Mouse (Mus musculus) inflammation-experienced regulatory T-cells, adult 6 months (primary cell): ENCODE data around the gene 5330417H12Rik. TPM values are rescaled to one million over a fixed set of nuclear protein-coding genes. Genes with fewer than 3 reads are reported as not detected.

Source experiments
- ATAC-seq: one replicate; pipeline ENCODE4 v1.8.0; 2017
- polyA plus RNA-seq, 3 experiments: library from polyadenylated mRNA; unstranded; fragments of 100-300 nt; shearing (Covaris generic); gene quantifications; one replicate each; pipeline ENCODE4 v1.2.1; 2017

5330417H12Rik gene
- polyA plus RNA-seq, 3 experiments from 2014 or later = not detected

DNA sequence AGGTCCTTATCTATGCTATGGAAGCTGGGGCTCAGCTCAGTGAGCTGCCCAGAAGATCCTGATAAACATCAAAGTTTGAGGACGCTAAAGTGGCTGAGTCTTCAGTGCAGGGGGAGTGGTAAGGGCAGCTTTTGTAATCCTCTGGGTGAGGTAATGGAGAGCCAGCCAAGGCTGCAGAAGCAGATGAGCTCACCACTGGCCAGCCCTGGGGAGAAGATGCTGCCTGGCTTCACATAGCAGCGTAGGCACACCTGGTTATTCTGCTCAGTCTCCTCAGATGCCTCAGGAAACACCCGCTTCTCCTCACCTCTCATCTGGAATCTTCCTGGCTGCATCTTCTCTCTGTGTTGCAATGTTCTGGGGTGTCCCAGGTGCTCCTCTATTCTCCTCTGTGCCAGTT is 529 bp downstream of the 5330417H12Rik start:
- no peak for ATAC-seq

DNA sequence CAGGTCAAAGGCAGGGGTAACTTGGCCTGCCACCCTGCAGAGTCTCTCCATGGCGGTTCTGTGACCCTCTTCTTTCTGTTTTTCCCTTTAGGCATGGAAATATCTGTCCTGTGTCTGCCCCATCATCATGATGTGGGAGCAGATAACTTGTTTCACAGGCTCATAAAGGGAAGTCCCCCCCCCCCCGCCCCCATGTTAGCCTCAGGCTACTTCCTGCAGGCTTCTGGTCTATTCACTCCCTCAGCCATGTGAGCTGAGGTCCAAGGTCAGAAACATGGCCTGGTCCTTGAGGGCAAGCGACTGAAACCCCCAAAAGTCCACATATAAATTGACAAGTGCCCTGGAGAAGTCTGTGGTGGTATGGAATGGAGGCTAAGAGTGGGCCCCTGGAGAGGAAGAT is 4.8 kb downstream of the 5330417H12Rik start:
- ATAC-seq = no peak

DNA sequence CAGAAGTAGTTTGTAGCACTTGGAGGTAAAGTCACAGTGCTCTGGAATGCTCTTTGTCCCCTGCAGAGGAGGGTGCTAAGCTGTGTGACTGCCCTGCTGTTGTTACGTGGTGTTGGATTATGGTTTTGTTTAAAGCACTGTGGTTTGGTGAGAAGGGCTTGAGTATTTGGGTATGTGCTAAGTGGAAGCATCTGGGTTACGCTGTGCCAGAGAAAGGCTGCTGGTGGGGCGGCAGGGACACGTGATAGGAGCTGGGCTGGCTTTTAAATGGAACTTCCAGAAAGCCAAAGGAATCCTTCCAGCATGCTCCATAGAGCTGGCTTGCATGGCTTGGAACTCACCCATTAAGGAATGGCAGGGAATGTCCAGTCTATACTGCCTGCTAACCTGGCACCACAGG is 5.7 kb downstream of the 5330417H12Rik start:
- ATAC-seq = no peak

DNA sequence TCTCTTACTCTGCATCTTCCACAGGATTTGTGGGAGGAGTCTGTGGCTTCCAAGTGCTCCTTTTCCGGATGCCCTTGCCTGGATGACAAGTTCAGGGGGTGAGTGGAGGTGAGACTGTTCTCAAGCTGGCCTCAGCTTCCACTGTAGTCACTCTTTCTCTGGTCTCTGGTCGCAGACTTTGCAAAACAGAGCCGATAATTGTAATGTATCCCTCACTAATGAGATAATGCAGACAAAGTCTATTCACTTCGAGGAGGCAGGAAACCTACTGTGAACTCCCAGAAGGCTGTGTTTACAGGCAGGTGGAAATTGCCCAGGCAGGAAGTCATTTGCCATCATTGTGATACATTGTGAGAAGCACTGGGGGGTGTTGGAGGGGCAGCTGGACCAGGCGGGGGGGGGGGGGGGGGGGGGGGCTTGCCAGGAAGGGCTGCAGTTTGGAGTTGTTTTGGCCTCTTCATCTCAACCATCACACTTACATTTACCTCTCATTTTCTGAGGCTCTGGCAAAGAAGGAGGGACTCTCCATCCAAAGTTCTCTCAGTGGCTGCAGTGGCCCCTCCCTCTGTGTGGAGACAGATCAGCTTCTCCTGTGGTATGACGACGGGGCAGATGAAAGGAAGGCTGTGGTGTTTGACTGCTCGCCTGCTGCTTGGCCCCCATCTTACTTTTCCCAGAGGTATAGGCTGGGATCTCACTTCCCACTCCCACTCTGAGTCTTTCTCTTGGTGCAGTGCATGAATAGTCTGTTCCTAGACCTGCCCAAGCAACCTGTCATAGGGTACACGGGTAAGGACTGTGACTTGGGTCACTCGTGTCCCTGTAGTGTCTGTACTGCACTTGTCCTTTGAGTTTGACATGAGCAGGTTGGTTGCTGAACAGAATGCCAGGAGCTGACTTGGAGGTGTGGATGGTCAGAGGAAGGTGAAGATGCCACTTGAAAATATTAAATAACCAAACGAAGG is 6.7 kb downstream of the 5330417H12Rik start:
- no peak for ATAC-seq

DNA sequence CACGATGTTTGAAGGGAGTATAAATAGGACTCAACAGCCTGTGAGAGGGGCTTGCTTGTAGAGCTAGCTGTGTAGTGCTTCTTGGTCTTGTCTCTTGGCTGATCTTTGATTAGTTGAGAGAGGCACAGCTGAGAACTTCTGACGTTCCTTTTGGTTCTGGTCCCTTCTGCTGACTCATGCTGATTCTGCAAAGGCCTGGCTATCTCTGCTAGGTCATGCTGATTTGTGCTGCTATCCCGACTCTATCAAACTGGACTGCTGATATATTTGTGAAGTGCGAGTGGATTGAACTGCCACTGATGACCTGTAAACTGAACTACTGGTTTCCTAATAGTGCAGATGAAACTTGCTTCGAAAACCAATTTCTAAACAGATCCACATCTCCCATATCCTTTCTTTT is 14.1 kb downstream of the 5330417H12Rik start:
- ATAC-seq = no peak

DNA sequence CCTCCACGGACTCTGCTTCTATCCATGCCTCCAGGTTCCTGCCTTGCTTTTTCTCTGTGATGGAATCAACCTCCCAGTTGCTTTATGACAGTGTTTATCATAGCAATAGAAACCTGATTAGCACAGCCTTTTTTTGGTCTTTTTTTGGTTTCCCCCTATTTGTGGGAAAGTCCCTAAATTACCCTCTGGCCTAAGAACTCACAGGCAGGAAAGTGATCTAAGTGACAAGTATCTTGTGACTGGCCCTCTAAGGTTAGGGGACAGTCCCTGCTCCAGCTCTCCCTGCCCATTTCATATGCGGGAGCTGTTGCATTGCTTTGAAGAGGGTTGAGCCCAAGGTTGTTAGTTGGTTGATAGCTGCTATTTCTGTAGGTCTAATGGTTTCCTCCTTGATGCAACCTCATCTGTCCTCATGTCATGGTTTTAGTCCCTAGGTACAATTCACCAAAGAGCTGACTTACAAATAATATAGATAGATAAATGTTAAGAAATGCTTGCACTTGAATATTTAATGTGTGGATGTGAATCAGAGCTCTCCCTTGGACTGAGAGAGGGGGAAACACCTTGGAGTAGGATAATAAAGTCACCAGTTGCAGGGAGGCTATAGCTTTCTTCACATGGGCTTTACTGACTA is 15.2 kb downstream of the 5330417H12Rik start:
- peak; percentile 77 for ATAC-seq

DNA sequence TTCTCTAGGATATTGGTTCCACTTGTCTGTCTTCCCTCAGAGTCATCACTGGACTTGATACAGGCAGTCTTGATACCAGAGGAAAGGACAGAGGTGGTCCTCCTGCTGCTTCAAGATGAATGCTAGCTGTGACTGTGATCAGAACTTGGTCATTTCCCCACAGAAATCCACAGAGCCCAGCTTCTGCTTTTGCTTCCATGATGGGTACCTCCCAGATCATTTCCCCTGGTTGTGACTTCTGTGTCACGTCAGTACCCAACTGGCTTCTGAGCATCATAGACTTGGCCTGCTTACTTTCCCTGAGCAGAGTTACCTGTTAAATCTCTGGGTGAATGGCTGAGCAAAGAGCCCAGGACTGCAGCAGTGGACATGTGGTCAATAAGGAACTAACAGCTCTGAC is 17.2 kb downstream of the 5330417H12Rik start:
- no peak for ATAC-seq

DNA sequence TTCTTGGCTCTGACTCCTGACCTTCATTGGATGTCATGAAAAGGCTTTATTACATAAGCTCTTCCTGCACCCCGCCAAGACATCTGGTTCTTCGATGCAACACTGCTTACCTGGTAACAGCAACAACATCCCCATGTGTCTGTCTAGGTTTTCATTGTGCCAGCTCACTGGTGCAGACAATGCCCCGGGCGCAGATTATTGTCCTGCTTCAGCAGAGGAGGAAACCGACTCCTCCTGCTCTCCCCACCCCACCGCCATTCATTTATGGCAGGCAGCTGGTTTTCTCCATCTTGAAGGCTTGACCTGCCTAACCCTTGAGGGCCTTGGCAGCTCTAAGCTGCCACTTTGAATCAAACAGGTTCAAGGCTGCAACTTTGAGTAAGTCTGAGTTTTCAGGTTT is 22.0 kb downstream of the 5330417H12Rik start:
- ATAC-seq = no peak

DNA sequence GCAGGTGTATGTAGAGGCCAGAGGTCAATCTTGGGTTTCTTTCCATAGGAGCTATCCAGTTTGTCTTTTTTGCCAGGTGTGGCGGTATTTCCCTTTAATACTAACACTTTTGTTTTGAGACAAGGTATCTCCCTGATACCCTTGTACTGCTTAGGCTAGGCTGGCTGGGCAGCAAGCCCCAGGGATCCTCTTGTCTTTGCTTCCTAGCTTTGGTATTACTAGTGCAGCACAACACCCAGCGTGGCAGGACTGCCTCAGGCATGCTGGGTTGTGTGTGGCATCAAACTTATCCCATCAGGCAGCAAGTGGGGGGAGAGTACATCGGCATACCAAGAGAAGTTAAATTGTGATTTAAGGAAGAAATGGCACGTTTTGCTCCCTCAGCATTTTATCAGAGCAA is 22.5 kb downstream of the 5330417H12Rik start:
- no peak for ATAC-seq

DNA sequence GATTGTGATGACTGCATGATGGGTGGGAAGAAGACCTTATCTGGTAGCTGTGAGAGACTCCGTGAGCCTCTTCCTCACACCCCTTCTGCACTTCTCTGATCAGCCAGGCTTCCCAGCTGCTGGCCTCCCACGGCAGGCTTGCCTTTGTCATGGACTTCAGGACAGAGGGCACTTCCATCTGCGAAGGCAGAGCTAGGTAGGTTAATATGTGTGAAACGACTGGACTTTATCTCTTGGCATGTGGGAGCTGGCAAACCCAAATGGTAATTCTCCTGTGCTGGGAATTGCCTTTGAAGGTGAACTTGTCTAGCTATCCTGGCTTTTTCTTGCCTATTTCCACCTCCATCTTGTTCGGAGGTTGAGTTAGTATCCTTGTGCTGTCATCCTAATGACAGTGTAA is 24.3 kb downstream of the 5330417H12Rik start:
- ATAC-seq = no peak

DNA sequence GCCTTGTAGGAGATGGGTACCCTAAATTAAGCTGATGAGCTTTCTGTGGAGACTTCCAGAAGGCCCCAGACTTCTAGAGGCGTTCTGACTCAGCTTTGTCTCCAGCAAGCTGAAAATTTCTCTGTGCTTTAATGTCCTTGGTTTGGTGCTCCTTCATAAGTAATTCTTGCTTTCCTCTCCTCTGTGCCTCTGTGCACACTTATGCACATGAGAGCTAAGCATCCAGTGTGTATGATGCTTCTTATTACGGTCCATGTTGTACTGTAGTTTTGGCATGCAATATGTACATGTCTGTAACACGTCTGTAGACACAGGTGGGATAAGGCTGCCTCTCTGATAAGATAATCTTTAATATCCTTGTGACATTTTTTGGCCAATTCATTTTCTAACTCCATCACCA is 27.0 kb downstream of the 5330417H12Rik start:
- ATAC-seq = no peak

DNA sequence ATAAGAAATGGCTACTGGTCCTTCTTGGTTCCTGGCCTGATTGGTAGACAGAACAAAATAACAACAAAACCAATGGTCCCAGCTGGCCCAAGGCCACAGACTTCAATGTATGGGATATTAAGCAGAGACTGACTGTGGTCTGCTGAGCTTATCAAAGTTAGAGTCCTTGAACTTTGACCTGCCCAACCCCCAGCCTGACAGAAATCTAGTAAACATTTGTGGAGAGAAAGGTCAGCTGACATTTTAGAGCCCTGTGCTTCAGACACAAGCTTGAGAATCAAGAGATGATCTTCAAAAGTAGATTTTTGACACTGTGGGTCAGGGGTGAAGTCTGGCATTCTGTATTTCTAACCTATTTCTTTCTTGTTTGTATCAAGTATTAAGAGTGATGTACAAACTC is 28.2 kb downstream of the 5330417H12Rik start:
- ATAC-seq = no peak

DNA sequence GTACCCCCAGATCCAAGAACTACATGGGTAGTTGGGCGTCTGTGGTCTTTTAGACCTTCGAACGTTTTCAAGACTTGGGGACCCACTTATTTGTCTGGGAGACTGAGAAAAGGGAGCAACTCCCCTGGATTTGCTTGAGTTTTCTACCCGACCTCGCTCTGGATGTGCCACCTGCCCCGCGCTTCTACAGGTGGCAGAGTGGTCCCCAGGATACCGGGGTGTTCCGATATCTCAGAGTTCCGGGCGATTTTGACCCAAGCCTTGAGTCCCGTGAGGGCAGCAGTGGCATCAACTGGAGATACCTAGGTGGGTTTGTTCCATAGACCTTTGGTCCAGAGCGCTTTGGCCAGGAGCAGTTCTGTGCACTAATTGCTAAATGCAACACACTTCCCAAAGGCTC is 29.5 kb downstream of the 5330417H12Rik start:
- no peak for ATAC-seq

DNA sequence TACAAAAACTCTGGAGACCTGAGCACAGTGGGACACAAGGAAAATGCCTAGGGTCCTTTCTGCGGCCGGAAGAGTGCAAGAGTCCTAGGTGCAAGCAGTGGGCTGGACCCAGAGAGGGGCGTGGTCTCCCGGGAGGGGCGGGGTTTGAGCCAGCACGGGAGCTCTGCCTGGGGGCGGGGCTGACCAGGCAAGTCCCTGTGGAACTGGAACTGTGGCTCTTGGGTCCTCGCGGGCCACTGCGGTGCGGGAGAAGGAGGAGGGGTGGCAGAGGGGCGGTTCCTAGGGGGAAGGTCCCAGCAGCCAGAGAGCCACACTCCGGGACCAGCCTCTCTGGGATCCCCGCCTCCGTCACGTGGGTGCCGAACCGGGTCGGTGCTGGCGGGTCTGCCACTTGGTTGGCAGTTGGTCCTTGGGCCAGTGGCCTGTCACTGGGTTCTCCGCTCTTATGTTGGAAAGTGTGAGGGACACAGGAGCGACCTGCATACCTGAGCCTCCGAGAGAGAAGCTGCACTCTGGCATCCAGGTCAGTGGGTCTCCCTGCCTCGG is 30.0 kb downstream of the 5330417H12Rik start, which contains the start of gene Ppfibp2:
TSS of gene Ppfibp2 (plus strand) at position 351 of the 546 bp plus-strand sequence.
- ATAC-seq = peak; percentile 77

DNA sequence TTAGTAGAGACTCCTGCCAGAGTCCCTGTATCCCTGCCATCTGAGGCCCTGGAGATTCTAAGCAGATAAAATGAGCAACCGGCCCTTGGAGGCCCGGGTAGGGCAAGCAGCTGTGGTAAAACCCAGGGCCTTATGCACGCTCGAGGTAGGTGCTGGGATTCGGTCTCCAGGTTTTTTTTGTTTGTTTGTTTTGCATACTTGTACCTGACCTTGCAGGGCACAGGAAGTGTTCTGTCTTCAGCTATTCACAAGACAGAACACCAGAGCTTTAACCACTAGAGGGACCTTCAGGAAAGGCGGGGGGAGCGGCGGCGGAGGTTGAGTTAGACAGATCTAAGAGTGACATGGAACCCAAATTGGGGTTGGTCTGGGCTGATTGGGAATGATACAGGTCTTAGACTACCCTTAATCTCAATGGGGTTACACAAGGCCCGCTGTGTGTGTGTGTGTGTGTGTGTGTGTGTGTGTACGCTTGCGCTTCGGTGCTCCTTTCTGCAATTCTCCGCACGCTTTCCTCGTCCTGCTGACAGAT is 30.6 kb downstream of the 5330417H12Rik start:
- ATAC-seq = peak; percentile 69

DNA sequence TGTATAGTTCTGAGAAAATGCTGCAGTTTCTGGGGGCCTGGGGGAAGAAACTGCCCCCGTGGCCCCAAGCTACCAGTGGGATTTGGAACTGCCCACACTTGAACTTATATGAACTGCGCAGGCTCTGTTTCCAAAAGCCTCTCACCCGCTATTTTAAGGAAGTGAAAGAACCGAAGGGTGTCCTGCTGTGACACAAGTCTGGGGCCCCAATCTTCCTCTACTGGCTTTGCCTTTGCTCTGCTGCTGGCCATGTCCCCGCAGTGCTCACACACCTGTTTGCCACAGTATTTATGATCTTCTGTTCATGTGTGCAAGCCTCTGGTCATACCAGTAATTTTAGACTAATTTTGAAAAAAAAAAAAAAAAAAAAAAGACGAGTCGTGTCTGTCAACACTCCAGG is 31.1 kb downstream of the 5330417H12Rik start:
- peak; percentile 9 for ATAC-seq

DNA sequence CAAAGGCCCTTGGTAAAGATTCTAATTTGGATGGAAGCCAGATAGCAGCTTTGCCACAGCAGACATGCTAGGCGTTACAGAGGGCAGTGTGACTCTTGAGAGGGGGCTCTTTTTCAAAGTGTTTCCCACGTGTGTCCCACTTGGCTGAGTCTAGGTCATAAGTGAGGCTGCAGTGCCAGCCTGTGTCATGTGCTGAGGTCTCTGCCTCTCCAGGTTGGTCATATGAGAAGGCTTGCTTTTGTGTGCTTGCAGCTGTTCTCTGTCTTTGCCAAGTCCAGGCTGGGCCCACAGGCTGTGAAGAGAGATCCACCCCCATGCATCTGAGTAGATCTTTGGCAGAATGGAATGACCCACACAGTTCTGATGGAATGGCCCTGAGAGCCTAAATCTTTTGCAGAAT is 32.3 kb downstream of the 5330417H12Rik start:
- no peak for ATAC-seq

DNA sequence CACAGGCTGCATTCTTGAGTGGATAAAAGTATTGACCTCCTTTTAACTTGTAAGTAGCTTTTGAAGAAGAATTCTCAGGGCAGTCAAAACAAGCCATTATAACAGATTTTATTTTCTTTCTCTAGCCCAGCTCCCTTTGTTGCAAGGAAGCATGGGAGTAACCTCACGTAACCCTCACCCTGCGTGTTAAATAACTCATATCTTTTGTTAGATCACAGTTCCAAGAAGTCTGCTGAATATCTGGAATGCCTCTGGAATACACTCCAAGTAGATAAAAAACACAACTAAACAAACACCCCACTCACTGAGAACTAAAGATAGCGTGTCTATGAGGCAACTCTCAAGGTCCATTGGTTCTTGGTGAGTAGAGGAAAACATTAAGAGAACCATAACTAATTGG is 50.7 kb downstream of the 5330417H12Rik start:
- no peak for ATAC-seq

Other genes starting within 250 kb of the 5330417H12Rik start
- not detected for gene Olfml1, start 57.7 kb downstream of the 5330417H12Rik start, polyA plus RNA-seq
- under 1 TPM; 0.47 to 0.63 (median 0.57) TPM for gene Ppfibp2, start 30.0 kb downstream of the 5330417H12Rik start, polyA plus RNA-seq
- not detected for gene Cyb5r2, start 132.9 kb upstream of the 5330417H12Rik start, polyA plus RNA-seq
- not detected for gene Ovch2, start 176.0 kb upstream of the 5330417H12Rik start, polyA plus RNA-seq
- not detected for gene Olfr467, start 187.1 kb upstream of the 5330417H12Rik start, polyA plus RNA-seq
- not detected for gene Olfr469, start 200.4 kb upstream of the 5330417H12Rik start, polyA plus RNA-seq
- gene Olfr470, start 222.3 kb upstream of the 5330417H12Rik start, polyA plus RNA-seq = under 1 TPM in 1 of 3 experiments, not detected in 2; 0.66 TPM